Mouse (Mus musculus) CH12.LX (cell line): ENCODE measurements at regions not wholly inside any gene's neighbourhood (a gene's known extent, or its start where the extent isn't known, plus 50 kb on each side); places are given as distances from the start of the nearest gene placed in this dataset.

ENCODE experiments used
- CHD1 ChIP-seq: IDR thresholded peaks from 2 replicates; pipeline ENCODE4 v1.6.1; 2012; ENCODE audit warnings: low read depth, low read length, improper control_type of control experiment, inconsistent platforms
- CTCF ChIP-seq, 2 experiments: IDR thresholded peaks in 1 of 2; conservative IDR thresholded peaks in 1 of 2; 2 replicates each; pipeline ENCODE4 v1.5.1; 2011 to 2012; ENCODE audit warnings: low read depth in 2 of 2, low read length in 2 of 2, improper control_type of control experiment in 1 of 2, inconsistent platforms in 1 of 2, mild to moderate bottlenecking in 1 of 2, moderate library complexity in 1 of 2
- EP300 ChIP-seq: IDR thresholded peaks from 2 replicates; pipeline ENCODE4 v1.6.1; 2011; ENCODE audit warnings: low read length, improper control_type of control experiment
- IRF4 ChIP-seq: IDR thresholded peaks from 2 replicates; pipeline ENCODE4 v1.6.1; 2014; ENCODE audit warnings: low read depth, mild to moderate bottlenecking, inconsistent platforms, low read length, improper control_type of control experiment
- JUND ChIP-seq: conservative IDR thresholded peaks from 2 replicates; pipeline ENCODE4 v1.6.1; 2011; ENCODE audit warnings: low read depth, low read length, improper control_type of control experiment
- MAX ChIP-seq: IDR thresholded peaks from 2 replicates; pipeline ENCODE4 v1.6.1; 2011; ENCODE audit warnings: low read length, improper control_type of control experiment
- MAZ ChIP-seq: IDR thresholded peaks from 2 replicates; pipeline ENCODE4 v1.6.1; 2012; ENCODE audit warnings: low read depth, mild to moderate bottlenecking, inconsistent platforms, low read length, improper control_type of control experiment, moderate library complexity
- MEF2A ChIP-seq: IDR thresholded peaks from 2 replicates; pipeline ENCODE4 v1.6.1; 2014; ENCODE audit warnings: low read depth, mild to moderate bottlenecking, inconsistent platforms, low read length, improper control_type of control experiment, borderline replicate concordance
- NRF1 ChIP-seq: IDR thresholded peaks from 2 replicates; pipeline ENCODE4 v1.6.1; 2014; ENCODE audit warnings: low read depth, mild to moderate bottlenecking, inconsistent platforms, low read length, improper control_type of control experiment, moderate library complexity
- POLR2A ChIP-seq: IDR thresholded peaks from 2 replicates; pipeline ENCODE4 v1.6.1; 2011; ENCODE audit warnings: low read depth, mild to moderate bottlenecking, improper control_type of control experiment, low read length
- POLR2AphosphoS2 ChIP-seq: IDR thresholded peaks from 2 replicates; pipeline ENCODE4 v1.6.1; 2011; ENCODE audit warnings: low read depth, low read length, improper control_type of control experiment
- TBP ChIP-seq: conservative IDR thresholded peaks from 2 replicates; pipeline ENCODE4 v1.6.1; 2011; ENCODE audit warnings: low read depth, low read length, improper control_type of control experiment
- TCF12 ChIP-seq: IDR thresholded peaks from 2 replicates; pipeline ENCODE4 v1.6.1; 2014; ENCODE audit warnings: low read depth, mild to moderate bottlenecking, inconsistent platforms, low read length, improper control_type of control experiment
- ZNF384 ChIP-seq: IDR thresholded peaks from 2 replicates; pipeline ENCODE4 v1.6.1; 2012; ENCODE audit warnings: low read depth, low read length, improper control_type of control experiment, inconsistent platforms

GRCm38 (mm10) chrX:77082716-77083115 lies 428.1 kb upstream of the Tbl1x start:
- TF ChIP-seq MEF2A = no peak
- no peak for TF ChIP-seq CTCF (conservative IDR thresholded peaks at IDR 0.05 in 1 of 2, IDR thresholded peaks at IDR 0.05 in 1 of 2; ENCODE audit: low read depth in 2 of 2, low read length in 2 of 2)
- TF ChIP-seq POLR2AphosphoS2 = no peak
- TF ChIP-seq MAZ = no peak
- TF ChIP-seq POLR2A = no peak
- no peak for TF ChIP-seq TBP
- no peak for TF ChIP-seq NRF1
- TF ChIP-seq CHD1 = no peak
- no peak for TF ChIP-seq ZNF384
- no peak for TF ChIP-seq EP300
- no peak for TF ChIP-seq TCF12
- no peak for TF ChIP-seq MAX
- no peak for TF ChIP-seq JUND
- TF ChIP-seq IRF4 = no peak
